Mouse (Mus musculus) spleen, adult 2 months (tissue): Measurements from ENCODE around the gene Slc25a33.

Experiments
- CTCF ChIP-seq: fragments of 200-500 bp; IDR thresholded peaks from 2 replicates; pipeline ENCODE4 v1.5.1; 2011; ENCODE audit warnings: mild to moderate bottlenecking, inconsistent platforms; ENCODE audit not compliant: insufficient read depth, insufficient read length, insufficient replicate concordance; ENCODE audit errors: extremely low read depth
- POLR2A ChIP-seq: fragments of 200-500 bp; IDR thresholded peaks from 2 replicates; pipeline ENCODE4 v1.6.1; 2011; ENCODE audit warnings: low read depth, low read length, inconsistent platforms

- TF ChIP-seq CTCF: no peak
- TF ChIP-seq POLR2A: no peak
Measured at GRCm38 (mm10) chr4:149808584-149809227, 34.6 kb upstream of the Slc25a33 start.
